Mouse (Mus musculus) effector memory CD4-positive, alpha-beta T cell, adult 5 months (primary cell): ENCODE measurements around the gene Lgr5. TPM values are rescaled to one million over a fixed set of nuclear protein-coding genes. Genes with fewer than 3 reads are reported as not detected.

Source experiments
- polyA plus RNA-seq: library from polyadenylated mRNA; unstranded; fragments of 100-300 nt; shearing (Covaris generic); gene quantifications from one replicate; pipeline ENCODE4 v1.2.1, GENCODE M21; 2017

Lgr5 gene
- polyA plus RNA-seq: 0.20 TPM

DNA sequence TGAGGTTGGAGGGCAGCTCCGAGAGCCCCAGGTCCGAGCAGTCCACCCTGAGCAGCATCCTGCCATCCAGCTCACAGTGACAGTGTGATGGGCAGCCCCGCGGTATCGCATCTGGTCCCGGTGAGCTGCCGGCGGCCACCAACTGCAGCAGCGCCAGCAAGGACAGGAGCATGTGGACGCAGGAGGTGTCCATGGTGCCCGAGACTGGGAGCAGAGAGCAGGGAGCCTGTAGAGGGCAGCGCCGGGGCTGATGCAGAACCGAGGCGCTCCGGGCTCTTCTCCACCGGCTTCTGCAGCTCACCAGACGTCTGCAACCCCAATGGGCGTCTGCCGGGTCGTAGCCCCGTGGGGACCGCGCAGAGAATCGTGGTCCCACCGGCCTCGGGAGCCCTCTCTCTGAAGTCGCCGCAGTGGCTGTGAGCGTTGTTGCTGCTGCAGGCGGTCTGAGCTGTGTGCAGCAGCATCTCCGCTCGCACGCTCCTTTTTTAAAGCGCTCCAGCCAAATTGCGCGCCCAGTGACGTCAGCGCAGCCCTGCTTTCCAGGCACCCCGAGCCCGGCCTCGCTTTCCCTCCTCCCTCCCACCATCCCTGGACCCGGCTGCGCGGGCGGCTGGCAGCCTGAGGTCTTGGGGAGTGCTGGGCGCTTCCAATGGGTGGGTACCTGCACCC is at the start of gene Lgr5:
Gene Lgr5, minus strand, starts transcription at position 480 of the 669 bp plus-strand sequence.

DNA sequence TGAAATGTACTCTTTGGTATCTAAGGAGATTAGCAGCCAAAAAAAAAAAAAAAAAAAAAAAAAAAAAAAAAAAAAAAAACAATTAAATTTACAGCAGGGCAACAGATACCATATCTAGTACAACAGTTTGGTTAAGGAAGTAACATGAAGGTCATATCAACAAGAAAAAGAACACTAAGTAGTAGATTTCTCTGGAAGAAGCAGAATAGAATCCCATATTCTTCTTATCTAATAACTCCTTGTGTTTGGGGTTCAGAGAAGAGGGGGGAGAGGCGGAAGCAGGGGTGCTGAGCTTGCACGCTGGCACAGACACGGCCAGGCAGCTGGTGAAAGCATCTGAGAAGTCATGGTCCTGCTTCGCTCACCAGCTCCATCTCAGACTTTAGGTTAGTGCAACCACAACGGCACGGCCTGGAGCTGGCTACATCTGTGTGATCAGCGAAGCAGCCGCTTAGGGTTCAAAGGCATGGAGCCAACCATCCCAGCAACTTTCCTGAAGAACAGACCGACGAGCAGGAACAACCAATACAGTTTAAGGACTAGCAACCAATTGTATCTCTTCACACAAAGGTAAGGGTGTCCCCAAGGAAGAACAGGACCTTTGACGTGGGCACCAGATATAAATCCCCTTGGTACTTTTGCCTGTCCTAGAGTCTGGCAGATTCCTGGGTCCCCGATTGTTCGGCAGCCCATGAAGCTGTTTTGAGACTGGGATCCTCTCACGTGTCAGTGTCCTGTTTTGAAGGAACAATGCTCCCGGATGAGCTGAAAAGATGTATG is 17.7 kb downstream of the Lgr5 start, which contains the start of gene A930009A15Rik:
Gene A930009A15Rik, plus strand, starts transcription at position 275 of the 780 bp plus-strand sequence.

Other genes with a start within 250 kb of the Lgr5 start
- gene Tmem19, start 225.3 kb downstream of the Lgr5 start, polyA plus RNA-seq: 16.5 TPM
- 5.7 TPM for gene Thap2, start 203.3 kb downstream of the Lgr5 start, polyA plus RNA-seq
- 23.8 TPM for gene Zfc3h1, start 202.8 kb downstream of the Lgr5 start, polyA plus RNA-seq
- not detected for gene A930009A15Rik, start 17.8 kb downstream of the Lgr5 start, polyA plus RNA-seq
- not detected for gene Tspan8, start 229.1 kb upstream of the Lgr5 start, polyA plus RNA-seq